In the genomic region with DNA sequence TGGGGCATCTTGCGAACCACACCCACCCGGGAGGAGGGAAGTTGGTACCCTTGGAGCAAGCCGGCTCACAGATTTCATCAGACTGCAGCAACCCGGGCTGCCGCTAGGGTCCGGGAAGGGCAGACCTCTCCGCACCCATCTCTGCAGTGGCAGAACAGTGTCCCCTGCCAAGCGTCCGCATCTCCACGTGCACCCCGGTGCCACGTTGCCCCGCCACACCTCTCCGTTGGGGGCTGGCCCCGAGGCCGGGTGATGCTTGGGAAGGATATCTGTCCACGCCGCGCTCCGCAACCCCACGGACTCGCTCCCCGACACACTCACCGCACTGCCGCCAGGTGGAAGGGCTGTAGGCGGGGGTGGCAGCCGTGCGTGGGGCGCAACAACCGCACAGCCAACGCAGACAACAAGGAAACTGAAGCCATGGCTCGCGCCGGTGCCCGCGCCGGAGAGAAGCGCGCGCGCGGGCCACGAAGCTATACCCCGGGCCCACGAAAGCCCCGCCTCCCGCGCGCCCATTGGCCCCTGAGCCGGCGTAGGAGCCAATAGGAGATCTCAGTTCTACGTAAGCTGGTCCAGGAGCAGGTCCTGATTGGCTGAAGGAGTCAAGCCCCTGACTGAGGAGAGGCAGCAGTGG, we compare ENCODE assay signal across 8 mouse cellular contexts. TPM values are rescaled to one million over a fixed set of nuclear protein-coding genes. Genes with fewer than 3 reads are reported as not detected.
DNase-seq lines count a peak whose midpoint lies in the region; ATAC-seq and TF ChIP-seq lines count a peak whose summit lies in the region.

No protein-coding gene starts in this region.

- 0% methylated on average over 51 of the region's 52 CpGs for WGBS in forebrain, embryonic 14.5 days
- WGBS in liver, postnatal 0 days (ENCODE audit: insufficient replicate concordance), result 0% methylated on average over 52 of the region's 52 CpGs
- under 1% methylated on average over 52 of the region's 52 CpGs for WGBS in neural tube, embryonic 13.5 days

- H3K4me1 ChIP-seq in ES-E14 (ENCODE audit: control insufficient read depth in 2 of 2, insufficient read depth in 2 of 2, low read length in 2 of 2, poor library complexity in 1 of 2), result peaks cover 0 to 4% of the 10 kb centered on the region in 2 experiments; a peak in 1 of 4 replicates
- no peaks in the 10 kb centered on the region; the same call in none of the 2 replicates for H3K4me1 ChIP-seq in forebrain, embryonic 14.5 days (ENCODE audit: control insufficient read depth, insufficient read depth, low read length)
- peaks cover 19% of the 10 kb centered on the region for H3K4me1 ChIP-seq in liver, postnatal 0 days (ENCODE audit: insufficient read depth)
- peaks cover 19% of the 10 kb centered on the region for H3K4me1 ChIP-seq in neural tube, embryonic 13.5 days (replicated peaks)

- no peak for TF ChIP-seq EP300 in liver, postnatal 0 days (IDR thresholded peaks at IDR 0.05; ENCODE audit: low read depth)

- peak; percentile 100 for ATAC-seq in forebrain, embryonic 14.5 days
- peak; percentile 96 for ATAC-seq in liver, postnatal 0 days
- ATAC-seq in neural tube, embryonic 13.5 days (ENCODE audit: low read depth), result peak; percentile 99

- peak overlapping the region; percentile 90; the same call in 1 of the 2 replicates for H3K27ac ChIP-seq in ES-E14 (ENCODE audit: insufficient read depth, low read depth, low read length, poor library complexity, severe bottlenecking)
- H3K27ac ChIP-seq in forebrain, embryonic 14.5 days (ENCODE audit: low read depth, low read length), result peak overlapping the region; percentile 60; the same call in 1 of the 2 replicates
- peak overlapping the region; percentile 39; the same call in 1 of the 2 replicates for H3K27ac ChIP-seq in liver, postnatal 0 days (ENCODE audit: low read depth)
- H3K27ac ChIP-seq in neural tube, embryonic 13.5 days (replicated peaks), result peak overlapping the region; percentile 83

- peak; percentile 88 for TF ChIP-seq CTCF in liver, postnatal 0 days (IDR thresholded peaks at IDR 0.05; ENCODE audit: low read depth)

- H3K4me2 ChIP-seq in forebrain, embryonic 14.5 days (ENCODE audit: low read length), result peak overlapping the region; percentile 82
- peak overlapping the region; percentile 97 for H3K4me2 ChIP-seq in liver, postnatal 0 days (ENCODE audit: low read depth, low read length)
- H3K4me2 ChIP-seq in neural tube, embryonic 13.5 days, result peak overlapping the region; percentile 90

- peak overlapping the region; percentile 100 for H3K9ac ChIP-seq in ES-E14 (ENCODE audit: insufficient read depth, low read depth, low read length, poor library complexity, severe bottlenecking)
- H3K9ac ChIP-seq in forebrain, embryonic 14.5 days (ENCODE audit: low read length), result peak overlapping the region; percentile 91
- peak overlapping the region; percentile 75 for H3K9ac ChIP-seq in liver, postnatal 0 days (replicated peaks)
- H3K9ac ChIP-seq in neural tube, embryonic 13.5 days, result peak overlapping the region; percentile 86

- in situ Hi-C loops in ES-E14 (cut with MboI; ENCODE audit: low sequenced_read_pairs in 2 of 2, unreplicated experiment in 2 of 2), result no loop called here

- peak; percentile 79 for DNase-seq in ES-E14 (ENCODE audit: low read depth, low spot score)
- peak; percentile 89 for DNase-seq in cerebellum, adult 11 months
- DNase-seq in forebrain, embryonic 14.5 days (ENCODE audit: low spot score), result peak; percentile 97
- peak; percentile 91 to 92 for DNase-seq in heart, postnatal 14 days
- peak; percentile 92 for DNase-seq in layer of hippocampus, adult 11-12 months (ENCODE audit: low spot score)
- peak; percentile 92 for DNase-seq in liver, postnatal 0 days
- DNase-seq in telencephalon, adult 2 months (ENCODE audit: low read depth, low spot score), result peak; percentile 83

- H3K36me3 ChIP-seq in ES-E14 (ENCODE audit: control insufficient read depth, insufficient read depth, low read length, poor library complexity, severe bottlenecking), result peaks cover 5% of the 10 kb centered on the region
- H3K36me3 ChIP-seq in forebrain, embryonic 14.5 days (ENCODE audit: control insufficient read depth, insufficient read depth, low read length), result peaks cover 10% of the 10 kb centered on the region
- H3K36me3 ChIP-seq in liver, postnatal 0 days (replicated peaks; ENCODE audit: insufficient read depth, low read length), result peaks cover 11% of the 10 kb centered on the region
- peaks cover 7% of the 10 kb centered on the region for H3K36me3 ChIP-seq in neural tube, embryonic 13.5 days

- intact Hi-C loops in heart, postnatal 14 days (cut with DNase I), result no loop called here

- H3K4me3 ChIP-seq in ES-E14 (ENCODE audit: insufficient read depth in 1 of 2, low read depth in 1 of 2, low read length in 2 of 2, poor library complexity in 1 of 2, severe bottlenecking in 1 of 2), result peak overlapping the region; percentile 90 to 100
- peak overlapping the region; percentile 90 for H3K4me3 ChIP-seq in forebrain, embryonic 14.5 days (ENCODE audit: low read depth, low read length)
- peak overlapping the region; percentile 85 for H3K4me3 ChIP-seq in liver, postnatal 0 days (ENCODE audit: low read depth, low read length)
- H3K4me3 ChIP-seq in neural tube, embryonic 13.5 days, result peak overlapping the region; percentile 86

- no peaks in the 10 kb centered on the region for H3K27me3 ChIP-seq in forebrain, embryonic 14.5 days (replicated peaks; ENCODE audit: control insufficient read depth, insufficient read depth, low read length)
- no peaks in the 10 kb centered on the region for H3K27me3 ChIP-seq in liver, postnatal 0 days (ENCODE audit: insufficient read depth, low read length)
- H3K27me3 ChIP-seq in neural tube, embryonic 13.5 days, result no peaks in the 10 kb centered on the region

- H3K9me3 ChIP-seq in ES-E14 (ENCODE audit: control insufficient read depth, insufficient read depth, low read depth, low read length), result no peaks in the 10 kb centered on the region
- H3K9me3 ChIP-seq in forebrain, embryonic 14.5 days (replicated peaks; ENCODE audit: control insufficient read depth, low read length), result no peaks in the 10 kb centered on the region
- no peaks in the 10 kb centered on the region for H3K9me3 ChIP-seq in liver, postnatal 0 days (ENCODE audit: low read length)
- H3K9me3 ChIP-seq in neural tube, embryonic 13.5 days, result no peaks in the 10 kb centered on the region

TF ChIP-seq in ES-E14, 5 proteins besides CTCF, POLR2A, EP300 and RAD21:
- TF ChIP-seq CHD2 (IDR thresholded peaks at IDR 0.05; ENCODE audit: low read depth, low read length), result peak; percentile 73; the same call in 1 of the 2 replicates
- no peak for TF ChIP-seq HCFC1 (IDR thresholded peaks at IDR 0.05; ENCODE audit: borderline replicate concordance, insufficient read depth, low read length)
- TF ChIP-seq MAFK (IDR thresholded peaks at IDR 0.05; ENCODE audit: insufficient read depth, low read depth, low read length), result no peak
- TF ChIP-seq ZC3H11A (IDR thresholded peaks at IDR 0.05; ENCODE audit: borderline replicate concordance, low read depth, low read length), result no peak

RNA-seq across cellular contexts. Expression of gene Mthfd2, which starts 8.5 kb away (rescaled TPM):
- total RNA-seq in ES-E14 (2012; rRNA removed), result 73.0 and 80.4 TPM in 2 replicates
- polyA plus RNA-seq in forebrain, embryonic 14.5 days (2014; fragmentation: Nextera tagmentation; extraction: Ambion mirVana), result 25.3 and 27.2 TPM in 2 replicates
- total RNA-seq in heart, postnatal 14 days (2021), result 1 to 10 TPM; 4.4 to 5.9 TPM
- polyA plus RNA-seq in liver, postnatal 0 days (2015; fragmentation: Nextera tagmentation; extraction: Ambion mirVana), result 16.6 and 20.9 TPM in 2 replicates
- polyA plus RNA-seq in neural tube, embryonic 13.5 days (2015; fragmentation: Nextera tagmentation; extraction: Ambion mirVana), result 27.6 and 27.8 TPM in 2 replicates

RNA-seq across cellular contexts. Expression of gene Mob1a, which starts 8.6 kb away (rescaled TPM):
- 32.9 and 53.4 TPM in 2 replicates for total RNA-seq in ES-E14 (2012; rRNA removed)
- 34.5 and 37.6 TPM in 2 replicates for polyA plus RNA-seq in forebrain, embryonic 14.5 days (2014; fragmentation: Nextera tagmentation; extraction: Ambion mirVana)
- 10 to 100 TPM; 29.3 to 30.0 TPM for total RNA-seq in heart, postnatal 14 days (2021)
- polyA plus RNA-seq in liver, postnatal 0 days (2015; fragmentation: Nextera tagmentation; extraction: Ambion mirVana), result 17.2 and 20.9 TPM in 2 replicates
- 29.2 and 32.8 TPM in 2 replicates for polyA plus RNA-seq in neural tube, embryonic 13.5 days (2015; fragmentation: Nextera tagmentation; extraction: Ambion mirVana)

RNA-seq across cellular contexts. Expression of gene Bola3, which starts 31.7 kb away (rescaled TPM):
- total RNA-seq in ES-E14 (2012; rRNA removed), result 13.1 and 24.5 TPM in 2 replicates
- 66.7 and 93.2 TPM in 2 replicates for polyA plus RNA-seq in forebrain, embryonic 14.5 days (2014; fragmentation: Nextera tagmentation; extraction: Ambion mirVana)
- 100 to 1,000 TPM; 297 to 299 TPM for total RNA-seq in heart, postnatal 14 days (2021)
- 277 and 286 TPM in 2 replicates for polyA plus RNA-seq in liver, postnatal 0 days (2015; fragmentation: Nextera tagmentation; extraction: Ambion mirVana)
- 68.5 and 70.4 TPM in 2 replicates for polyA plus RNA-seq in neural tube, embryonic 13.5 days (2015; fragmentation: Nextera tagmentation; extraction: Ambion mirVana)

Comparison
In these comparisons a context has a peak if more than half of its experiments do, and no peak if none do; other contexts are left out.
1. Peak in every context shown above with its lines: DNase-seq, ATAC-seq, H3K4me3 ChIP-seq and H3K27ac ChIP-seq.
2. H3K27ac ChIP-seq: peak in every context shown above with its lines; median percentile 90 in ES-E14; 83 in neural tube, embryonic 13.5 days; 60 in forebrain, embryonic 14.5 days; 39 in liver, postnatal 0 days.